Mouse (Mus musculus): ENCODE results near the gene Gm21244.
"Not testable (repeated sequence)": the region's sequence is repeated elsewhere in the genome, so short reads cannot be mapped to it uniquely, and the experiment has no call there.

Gm21244 gene

GRCm38 (mm10) chrY:7169193-7169592, at the start of gene Gm21244:
TSS of gene Gm21244 (minus strand) at chrY:7169293.
- not testable (repeated sequence) for TF ChIP-seq GATA4 (IDR thresholded peaks at IDR 0.05; ENCODE audit: insufficient replicate concordance, low read length)

Measured in liver, adult (tissue).